Mouse (Mus musculus) heart, postnatal 4 days (tissue): Measurements from ENCODE around the gene Gm11549. TPM values are rescaled to one million over a fixed set of nuclear protein-coding genes. Genes with fewer than 3 reads are reported as not detected.

Experiments used
- DNase-seq: peaks from one replicate; pipeline ENCODE4 v3.0.0; 2021
- total RNA-seq, 2 experiments: library from RNA; stranded (reverse); gene quantifications; 2 replicates each; pipeline ENCODE4 v1.2.3; 2021

The Gm11549 gene
- total RNA-seq: under 1 TPM; 0.09 to 0.12 TPM

DNA sequence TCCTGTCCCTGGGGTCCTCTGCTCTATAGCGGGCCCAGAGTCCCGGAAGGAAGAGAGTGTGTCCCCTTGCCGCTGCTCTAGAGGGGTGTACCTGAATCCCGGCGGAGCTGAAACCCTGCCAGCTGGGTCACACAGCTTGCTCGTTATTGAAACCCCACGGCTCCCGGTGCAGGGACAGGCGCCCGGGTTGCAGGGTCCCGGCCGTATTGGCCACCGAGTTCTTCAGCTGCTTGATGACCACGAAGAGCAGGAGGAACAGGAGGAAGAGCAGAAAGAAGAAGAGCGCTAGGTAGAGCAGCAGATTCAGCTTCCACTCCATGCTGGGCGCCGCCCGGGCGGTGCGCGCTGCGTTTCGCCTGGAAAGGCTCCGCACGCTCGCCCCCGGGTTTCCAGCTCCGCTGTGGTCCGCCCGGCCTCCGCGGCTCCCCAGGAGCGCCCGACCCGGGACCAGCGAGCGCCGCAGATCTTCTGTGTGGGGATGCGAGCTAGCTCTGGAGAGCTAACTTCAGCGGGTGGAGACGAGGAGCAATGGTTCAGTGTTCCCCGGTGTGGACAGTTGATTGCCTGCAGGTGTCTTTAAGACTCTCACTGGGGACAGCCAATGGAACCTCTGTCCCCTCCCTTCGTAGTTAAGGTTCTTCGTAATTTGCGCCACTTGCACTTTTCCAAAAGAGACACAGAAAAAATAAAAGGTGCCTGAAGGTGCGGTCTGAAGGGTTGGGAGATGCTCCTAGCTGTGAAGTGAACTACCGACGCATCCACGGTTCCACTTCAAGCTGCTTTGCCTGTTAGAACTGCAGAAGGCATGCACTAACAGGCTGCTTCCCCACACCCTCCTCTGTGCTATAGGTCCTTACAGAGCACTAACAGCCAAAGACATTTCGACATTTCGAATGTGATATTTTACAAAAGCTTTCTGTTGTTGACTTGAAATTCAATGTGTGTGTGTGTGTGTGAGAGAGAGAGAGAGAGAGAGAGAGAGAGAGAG, at the start of gene Gm11549:
Gene Gm11549 (minus strand): TSS at position 741 of the 988 bp plus-strand sequence.
- peak; percentile 38 for DNase-seq

DNA sequence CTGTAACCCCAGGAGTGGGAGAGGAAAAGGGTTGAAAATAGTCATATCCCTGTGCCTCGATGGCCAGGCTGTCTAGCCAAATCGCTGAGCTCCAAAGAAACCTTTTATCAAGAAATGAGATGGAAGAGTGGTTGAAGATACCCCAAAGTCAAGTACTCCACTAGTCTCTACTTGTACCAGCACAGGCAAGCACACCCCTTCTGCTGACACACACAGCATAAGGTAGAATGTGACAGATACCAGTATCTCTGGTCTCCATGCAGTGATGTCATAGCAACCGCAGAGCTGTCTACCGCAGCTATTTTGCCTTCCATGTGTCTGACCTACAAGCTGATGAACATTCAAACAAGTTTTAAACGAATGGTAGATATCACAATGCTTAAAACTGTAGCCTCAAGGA, 48.2 kb upstream of the Gm11549 start:
- DNase-seq: no peak

DNA sequence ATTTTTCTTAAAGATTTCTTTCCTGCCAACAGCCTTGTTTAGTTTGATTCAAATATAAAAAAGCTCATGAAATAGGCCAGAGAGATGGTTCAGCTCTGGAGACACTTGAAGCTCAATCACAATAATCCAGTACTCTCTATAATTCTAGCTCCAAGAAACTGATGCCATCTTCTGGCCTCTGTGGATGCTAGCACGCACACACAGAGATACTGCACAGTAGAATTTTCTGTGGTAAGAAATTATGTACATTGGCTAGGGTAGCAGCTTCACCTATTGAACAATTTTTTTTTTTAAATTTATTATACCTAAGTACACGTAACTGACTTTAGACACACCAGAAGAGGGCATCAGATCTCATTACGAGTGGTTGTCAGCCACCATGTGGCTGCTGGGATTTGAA, 42.1 kb upstream of the Gm11549 start:
- no peak for DNase-seq

DNA sequence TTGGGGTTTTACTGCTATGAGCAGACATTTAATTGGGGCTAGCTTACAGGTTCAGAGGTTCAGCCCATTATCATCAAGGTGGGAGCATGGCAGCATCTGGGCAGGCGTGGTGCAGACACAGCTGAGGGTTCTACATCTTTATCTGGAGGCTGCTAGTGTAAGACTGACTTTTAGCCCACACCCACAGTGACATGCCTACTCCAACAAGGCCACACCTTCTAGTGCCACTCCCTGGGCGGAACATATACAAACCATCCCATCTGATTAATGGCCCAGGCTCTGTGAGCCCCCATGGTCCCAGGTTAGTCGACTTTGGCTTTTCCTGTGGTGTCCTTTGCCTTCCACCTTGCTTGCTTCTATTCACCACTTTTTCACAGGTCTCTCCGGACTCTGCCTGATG, 38.0 kb upstream of the Gm11549 start:
- DNase-seq: no peak

DNA sequence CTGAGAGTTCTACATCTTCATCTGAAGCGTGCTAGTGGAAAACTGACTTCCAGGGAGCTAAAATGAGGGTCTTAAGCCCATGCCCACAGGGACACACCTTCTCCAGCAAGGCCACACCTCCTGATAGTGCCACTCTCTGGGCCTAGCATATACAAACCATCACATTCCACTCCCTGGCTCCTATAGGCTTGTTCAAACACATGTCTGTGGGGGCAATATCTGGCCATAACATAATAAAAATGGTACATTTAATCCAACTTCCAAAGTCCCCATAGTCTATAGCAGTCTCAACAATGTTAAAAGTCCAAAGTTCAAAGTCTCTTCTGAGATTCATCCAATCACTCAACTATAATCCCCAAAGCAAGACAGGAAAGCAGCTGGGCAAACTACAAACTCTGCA, 36.0 kb upstream of the Gm11549 start:
- DNase-seq: no peak

DNA sequence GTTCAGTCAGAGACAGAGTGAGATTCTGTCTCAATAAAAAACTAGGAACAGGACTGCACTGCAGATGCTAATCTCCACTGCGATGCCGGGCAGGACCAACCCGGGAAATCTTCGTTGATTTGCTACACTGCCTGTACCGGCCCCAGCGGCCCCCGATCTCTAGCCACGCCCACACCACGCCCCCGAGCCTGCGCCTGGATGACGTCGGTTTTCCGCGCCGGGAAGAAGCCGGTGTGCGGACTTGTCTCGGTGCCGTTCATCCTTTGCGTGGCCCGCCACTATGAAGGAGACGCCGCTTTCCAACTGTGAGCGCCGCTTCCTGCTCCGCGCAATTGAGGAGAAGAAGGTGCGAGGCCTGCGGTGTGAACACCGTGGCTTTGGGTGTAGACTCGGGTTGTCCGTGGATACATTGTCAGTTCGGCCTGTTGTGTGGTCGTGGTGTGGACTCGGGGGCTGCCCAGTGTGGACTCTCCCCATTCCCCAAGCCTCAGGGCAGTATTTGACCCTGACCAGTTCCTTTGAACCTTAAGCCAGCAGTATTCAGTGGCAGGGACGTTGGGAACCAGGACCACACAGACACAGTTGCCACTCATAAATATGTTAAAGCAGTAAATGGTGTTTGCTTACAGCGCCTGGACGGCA, 30.9 kb upstream of the Gm11549 start, which contains the start of gene Exosc9:
Gene Exosc9 (plus strand): TSS at position 201 of the 642 bp plus-strand sequence.
- peak; percentile 96 for DNase-seq

DNA sequence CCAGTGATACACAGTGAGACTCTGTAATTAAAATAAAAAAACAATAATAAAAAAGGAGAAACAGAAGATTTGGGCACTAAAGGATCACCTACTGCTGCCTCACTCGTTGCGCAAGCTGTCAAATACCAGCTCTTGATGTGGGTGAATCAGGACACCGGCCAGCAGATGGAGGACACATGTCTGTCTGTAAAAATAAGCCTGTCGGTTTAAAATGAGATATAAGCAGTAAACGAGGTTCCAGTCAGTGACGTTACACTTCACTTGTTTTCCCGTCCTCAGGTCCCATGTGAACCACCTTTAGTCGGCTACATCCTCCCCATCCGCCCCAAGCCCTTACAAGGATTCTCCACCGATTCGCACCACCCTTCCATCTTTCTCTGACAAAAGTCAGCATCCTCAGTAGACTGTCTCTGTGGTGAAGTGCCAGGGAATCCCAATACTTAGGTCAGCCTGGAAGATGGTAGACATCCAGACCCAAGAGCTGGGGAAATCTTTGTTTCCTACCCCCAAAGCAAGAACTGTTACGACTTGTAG, 30.3 kb upstream of the Gm11549 start:
- no peak for DNase-seq

DNA sequence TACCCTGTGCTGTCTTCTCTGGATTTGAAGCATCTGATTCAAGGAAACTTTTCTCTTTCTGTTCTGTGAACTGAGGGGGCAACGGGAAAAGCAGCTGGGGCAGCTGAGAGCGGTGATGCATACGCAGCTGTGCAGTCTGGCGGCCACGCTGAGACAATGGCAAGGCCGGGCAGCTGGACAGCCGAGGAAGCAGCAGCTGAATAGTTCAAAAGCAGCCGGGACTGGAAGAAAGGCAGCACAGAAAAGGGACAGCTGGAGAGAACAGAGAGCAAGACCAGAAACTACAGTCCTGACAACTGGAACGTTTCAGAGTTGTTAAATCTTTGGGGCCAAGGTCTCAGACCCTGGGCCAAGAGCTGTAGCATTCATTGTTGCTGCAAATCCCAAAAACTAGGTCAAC, 29.7 kb upstream of the Gm11549 start:
- peak; percentile 54 for DNase-seq

DNA sequence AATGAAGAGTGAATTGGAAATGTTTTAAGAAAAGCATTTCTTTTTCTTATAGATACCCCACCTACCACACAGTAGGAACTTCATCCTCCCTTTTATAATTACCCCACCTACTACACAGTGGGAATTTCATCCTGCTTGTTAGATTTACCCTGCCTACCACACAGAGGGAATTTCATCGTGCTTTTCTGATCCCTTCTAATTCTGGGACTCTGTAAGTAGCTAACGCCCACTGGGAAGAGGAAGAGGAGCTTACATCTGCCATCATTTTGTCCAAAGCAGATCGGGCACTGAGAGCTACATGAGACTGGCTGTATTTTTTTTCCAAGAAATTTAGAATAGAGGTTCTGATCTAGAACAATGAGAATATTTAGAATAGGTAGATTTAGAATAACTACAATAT, 23.3 kb upstream of the Gm11549 start:
- DNase-seq: no peak

DNA sequence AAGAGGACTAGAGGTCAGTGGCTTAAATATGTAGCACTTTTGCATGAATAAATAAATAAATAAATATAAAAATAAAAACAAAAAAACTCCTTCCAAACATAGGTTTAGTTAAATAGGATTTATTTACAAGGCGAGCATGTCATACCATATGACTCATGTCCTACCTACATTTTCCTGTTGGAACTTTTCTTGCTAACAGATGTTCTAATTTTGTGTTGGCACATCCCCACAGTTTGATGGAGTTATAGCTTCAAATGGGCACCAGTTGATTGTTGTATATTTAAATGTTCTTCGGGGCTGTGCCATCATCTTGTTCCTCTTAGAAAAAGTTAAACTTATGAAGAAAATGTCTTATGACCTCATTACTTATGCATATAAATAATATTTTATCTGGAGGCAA, 19.8 kb upstream of the Gm11549 start:
- no peak for DNase-seq

DNA sequence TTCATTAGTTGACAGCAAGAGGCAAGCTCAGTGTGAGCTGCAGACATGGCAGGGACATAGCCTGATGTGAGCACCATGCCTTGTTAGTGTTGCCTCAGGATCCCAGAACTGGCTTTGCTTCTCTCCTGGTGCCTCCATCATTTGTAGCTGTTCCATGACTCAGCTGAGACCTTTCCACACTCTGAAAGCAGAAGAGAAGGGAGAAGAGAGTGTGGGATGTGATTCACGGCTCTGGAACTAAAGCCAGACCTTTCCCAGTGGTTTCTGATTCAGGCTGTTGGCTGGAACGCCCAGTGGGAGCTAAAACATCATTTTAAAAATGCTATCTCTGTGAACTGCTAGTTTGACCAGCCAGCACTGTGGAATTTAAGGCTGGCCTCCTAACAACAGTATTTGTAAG, 19.1 kb upstream of the Gm11549 start:
- DNase-seq: no peak

DNA sequence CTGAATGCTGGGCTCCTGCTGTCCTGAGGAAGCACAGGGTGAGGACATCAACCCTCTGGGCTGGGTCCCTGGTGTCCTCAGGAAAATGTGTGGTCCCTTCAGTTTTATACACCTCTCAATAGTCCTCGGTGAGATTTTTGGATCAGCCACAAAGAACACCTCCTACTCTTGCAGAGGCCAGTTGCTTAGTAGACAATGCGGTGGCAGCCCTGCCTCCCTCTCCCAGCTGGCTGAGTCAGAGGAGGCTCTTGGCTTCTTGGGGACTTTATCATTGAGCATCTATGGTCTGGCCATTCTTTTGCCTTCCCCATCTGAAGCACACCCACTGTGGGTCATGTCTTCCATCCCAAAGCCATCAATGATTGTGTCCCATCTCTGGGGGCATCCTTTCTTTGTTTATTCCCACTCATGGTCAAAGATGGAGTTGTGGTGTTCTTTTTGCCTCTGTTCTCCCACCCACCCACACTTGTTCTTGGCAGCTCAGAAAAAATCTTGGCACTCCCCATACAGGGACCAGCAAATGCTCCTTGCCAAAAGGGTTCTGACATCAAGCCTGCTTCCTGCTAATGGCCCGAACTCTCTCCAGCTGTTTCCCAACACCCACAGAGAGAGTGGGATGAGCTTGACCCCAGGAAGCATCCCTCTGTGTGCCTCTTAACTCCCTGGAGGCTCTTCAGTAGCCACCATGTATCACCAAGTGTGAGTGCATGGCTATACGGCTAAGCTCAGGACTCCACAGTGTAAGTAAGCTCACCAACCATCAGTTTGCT, 16.3 kb upstream of the Gm11549 start:
- no peak for DNase-seq

DNA sequence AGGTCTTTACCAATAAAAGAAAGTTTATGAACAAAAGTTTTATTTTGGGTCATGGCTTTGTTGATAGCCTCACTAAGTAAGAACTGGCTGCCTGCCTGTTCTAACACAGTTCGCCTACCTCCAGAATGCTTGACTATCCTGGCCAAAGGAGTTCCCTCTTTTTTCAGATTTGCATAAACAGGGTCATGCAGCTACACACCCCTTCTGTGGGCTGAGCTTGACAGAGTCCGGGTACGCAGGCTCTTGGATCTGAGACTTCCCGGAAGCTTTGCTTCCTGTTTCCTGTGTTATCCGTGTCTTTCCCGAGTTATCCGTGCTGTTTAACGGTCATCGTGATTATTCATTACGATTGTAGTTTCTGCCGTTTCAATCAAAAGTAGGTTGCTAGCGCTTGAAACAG, 14.4 kb upstream of the Gm11549 start:
- DNase-seq: no peak

DNA sequence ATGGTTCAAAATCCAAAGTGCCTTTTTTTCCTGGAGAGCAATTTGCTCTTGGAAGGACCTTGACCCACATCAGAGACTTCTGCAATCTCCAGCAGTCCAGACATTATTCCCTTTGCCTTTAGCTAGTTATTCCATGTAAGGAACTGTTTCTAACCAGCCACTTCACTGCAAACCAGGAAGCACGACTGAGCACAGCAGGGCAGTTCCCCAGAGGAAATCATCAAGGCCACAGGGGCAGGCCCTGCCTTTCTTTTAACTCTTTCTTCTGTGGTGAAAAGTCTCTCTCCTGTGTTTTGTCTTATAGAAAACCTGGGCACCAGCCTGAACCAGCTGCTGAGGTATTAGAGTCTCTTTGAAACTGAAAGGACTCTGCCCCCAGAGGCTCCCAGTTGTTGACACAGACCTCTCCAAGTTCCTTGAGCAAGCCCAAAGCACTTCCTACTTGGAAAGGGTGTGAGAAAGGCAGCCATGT, 11.6 kb upstream of the Gm11549 start:
- DNase-seq: no peak

DNA sequence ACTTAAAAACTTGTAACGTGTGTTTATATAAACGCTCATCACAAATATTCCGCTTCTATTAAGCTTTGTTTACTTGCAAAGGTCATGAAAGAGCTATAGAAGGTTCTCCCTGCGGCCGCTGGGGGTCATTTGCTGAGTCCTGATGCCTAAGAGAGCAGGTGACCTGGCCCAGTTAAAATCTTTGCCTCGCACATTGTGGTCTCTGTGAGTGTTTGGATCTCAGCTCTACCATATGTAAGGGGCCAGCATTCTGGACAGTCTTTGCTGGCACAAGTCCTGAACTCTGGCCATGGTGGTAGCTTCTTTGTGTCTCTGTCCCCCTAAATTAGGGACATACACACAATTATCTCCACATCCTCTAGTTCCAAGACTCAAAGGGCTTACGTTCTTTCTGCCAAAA, 11.1 kb upstream of the Gm11549 start:
- no peak for DNase-seq

DNA sequence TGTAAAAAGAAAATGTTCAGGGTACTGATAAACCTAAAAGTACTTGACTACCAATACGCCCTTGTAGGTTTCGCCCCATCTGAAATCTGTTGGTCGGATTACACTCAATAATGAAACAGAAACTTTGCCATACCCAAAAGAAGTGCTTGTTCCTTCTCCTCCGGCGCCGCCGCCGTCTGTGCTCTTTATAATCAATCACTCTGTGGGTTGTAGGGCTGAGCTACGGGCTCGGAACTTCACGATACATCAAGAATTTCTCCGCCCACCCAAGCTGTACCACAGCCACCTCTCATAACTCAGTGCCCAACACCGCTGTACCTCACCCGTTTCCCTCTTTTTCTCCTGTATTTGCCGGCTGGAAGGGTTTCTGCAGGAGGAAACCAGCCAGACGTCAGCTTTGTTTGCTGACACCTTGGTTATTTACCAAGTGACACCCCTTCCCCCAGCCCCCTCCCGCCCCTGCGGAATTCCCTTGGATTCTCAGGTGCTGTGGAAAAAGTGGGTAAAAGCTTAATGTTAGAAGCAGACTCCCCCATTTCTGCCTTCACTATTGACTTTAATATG, 10.4 kb upstream of the Gm11549 start:
- no peak for DNase-seq

DNA sequence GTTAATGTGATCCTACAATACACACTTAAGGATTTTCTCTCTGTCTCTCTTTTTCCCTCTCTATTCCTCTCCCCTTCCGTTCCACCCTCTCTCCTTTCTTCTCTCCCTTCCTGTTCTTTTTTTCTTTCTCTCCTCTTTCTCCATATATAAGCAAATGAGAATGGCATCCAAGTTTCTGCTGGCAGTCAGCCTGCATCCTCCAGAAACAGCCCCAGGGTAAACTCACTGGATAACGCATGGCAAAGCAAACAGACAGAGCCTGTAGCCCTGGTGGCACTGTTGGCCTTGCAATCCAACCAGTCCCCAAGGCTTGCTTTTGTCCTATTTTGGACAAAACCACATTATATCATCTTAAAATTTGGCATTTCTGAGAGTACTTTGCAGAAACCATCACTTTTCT, 9.6 kb upstream of the Gm11549 start:
- DNase-seq: no peak

DNA sequence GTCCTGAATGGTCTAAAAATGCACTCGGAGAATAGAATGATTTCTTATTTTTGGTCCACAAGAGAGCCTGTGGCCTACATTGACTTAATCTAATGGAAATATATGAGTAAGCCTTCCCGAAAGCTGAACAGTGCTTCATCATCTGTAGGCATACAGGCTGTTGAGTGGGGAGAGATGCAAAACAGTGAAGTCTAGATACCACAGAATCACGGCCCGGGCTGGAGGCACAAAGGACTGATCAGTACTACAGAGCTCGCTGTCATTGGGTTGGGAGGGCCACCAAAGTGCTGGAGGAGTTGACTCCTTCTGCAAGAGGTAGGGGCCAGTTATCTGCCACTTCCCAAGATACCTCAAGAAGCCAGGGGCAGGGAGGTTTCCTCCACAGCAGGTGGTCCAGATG, 9.2 kb upstream of the Gm11549 start:
- no peak for DNase-seq

DNA sequence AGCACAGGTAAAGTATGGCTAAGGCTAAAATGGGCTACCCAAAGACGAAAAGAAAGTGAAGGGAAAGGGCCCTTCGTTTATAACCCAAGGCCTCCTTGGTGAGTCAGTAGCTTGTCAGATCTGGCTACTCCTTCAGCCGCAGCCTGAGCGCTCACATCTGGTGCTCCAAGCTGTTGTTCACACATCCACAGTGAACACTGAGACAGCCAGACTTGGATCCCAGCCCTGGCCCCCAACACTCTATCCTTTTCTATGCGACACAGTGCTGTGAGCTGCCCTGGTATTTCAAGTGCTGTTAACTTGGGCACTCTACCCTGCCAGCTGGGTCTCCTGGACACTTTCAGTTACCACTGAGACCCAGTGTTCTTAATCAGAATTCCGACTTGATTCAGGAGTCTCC, 8.7 kb upstream of the Gm11549 start:
- peak; percentile 79 for DNase-seq

DNA sequence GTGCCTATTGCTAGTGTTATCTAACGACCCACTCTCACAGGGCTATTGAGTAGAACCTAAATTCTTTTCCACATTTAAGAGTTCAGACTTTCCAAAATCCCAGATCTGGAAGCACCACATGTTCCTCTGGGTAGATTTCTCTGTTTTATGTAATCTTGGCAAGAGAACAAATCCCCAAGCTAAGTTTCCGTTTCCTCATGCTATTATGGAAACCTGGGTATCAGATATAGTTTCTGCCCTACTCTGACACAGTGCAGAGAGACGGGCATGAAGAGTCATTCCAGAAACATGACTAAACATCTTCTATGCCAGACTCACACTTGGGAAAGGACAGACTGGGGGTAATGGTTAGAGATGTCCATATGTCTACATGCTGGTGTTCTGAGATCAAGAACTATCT, 2.9 kb upstream of the Gm11549 start:
- DNase-seq: no peak

DNA sequence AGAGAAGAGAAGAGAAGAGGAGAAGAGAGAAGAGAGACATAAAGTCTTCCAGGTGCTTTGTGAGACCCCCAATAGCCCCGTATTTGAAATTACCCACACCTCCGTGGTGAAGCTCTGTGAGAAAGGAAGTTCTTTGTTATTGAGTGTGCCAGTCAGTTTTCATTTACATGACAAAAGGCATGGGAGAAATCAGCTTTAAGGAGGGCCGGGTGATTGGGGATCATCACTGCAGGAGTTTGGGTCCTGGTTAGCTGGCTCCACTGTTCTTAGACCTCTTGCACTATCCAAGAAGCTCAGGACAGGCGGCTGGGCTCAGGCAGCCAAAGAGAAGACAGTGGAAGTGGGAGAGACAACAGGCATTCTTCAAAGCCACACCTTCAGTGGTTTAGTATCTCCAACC, 524 bp upstream of the Gm11549 start:
- DNase-seq: no peak

DNA sequence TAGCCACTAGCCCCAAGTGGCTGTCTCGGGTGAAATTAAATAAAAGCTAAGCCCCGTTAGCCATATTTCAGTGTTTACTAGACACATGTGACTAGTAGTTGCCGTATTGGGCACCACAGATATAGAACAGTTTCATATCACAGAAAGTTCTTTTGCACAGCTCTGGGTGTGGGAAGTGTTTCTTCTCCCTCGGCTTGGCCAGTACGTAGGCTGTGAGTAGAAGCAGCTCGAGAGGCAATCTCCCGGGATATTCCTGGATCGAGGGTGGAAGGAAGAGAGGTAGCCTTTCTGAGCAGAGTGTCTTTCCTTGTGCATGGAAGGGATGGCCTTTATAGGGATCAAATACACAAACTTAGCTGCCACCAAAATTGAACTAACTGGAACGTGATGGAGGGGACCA, 5.4 kb downstream of the Gm11549 start:
- DNase-seq: no peak
